Mouse (Mus musculus) intestine, embryonic 15.5 days (tissue): ENCODE measurements at regions not wholly inside any gene's neighbourhood (a gene's known extent, or its start where the extent isn't known, plus 50 kb on each side); places are given as distances from the start of the nearest gene placed in this dataset.
A peak's percentile ranks its signal among the peaks of the same experiment; 100 is the strongest.

Experiments
- ATAC-seq: fragments of 200-750 bp; cut with Nextera tagmentation; 2 replicates; pipeline ENCODE4 v1.8.0; 2017; ENCODE audit warnings: moderate TSS enrichment, moderate library complexity
- H3K27ac ChIP-seq: fragments of 300-500 bp; sonication (generic); 2 replicates; pipeline ENCODE4 v1.5.1; 2015; ENCODE audit warnings: mild to moderate bottlenecking, inconsistent platforms
- H3K27me3 ChIP-seq: fragments of 300-500 bp; sonication (generic); replicated peaks from 2 replicates; pipeline ENCODE4 v1.6.1; 2015; ENCODE audit warnings: inconsistent platforms
- H3K36me3 ChIP-seq: fragments of 300-500 bp; sonication (generic); 2 replicates; pipeline ENCODE4 v1.6.1; 2015; ENCODE audit warnings: inconsistent platforms
- H3K4me1 ChIP-seq: fragments of 300-500 bp; sonication (generic); replicated peaks from 2 replicates; pipeline ENCODE4 v1.6.1; 2015; ENCODE audit warnings: inconsistent platforms
- H3K4me2 ChIP-seq: fragments of 300-500 bp; sonication (generic); replicated peaks from 2 replicates; pipeline ENCODE4 v1.6.1; 2015; ENCODE audit warnings: mild to moderate bottlenecking, inconsistent platforms
- H3K4me3 ChIP-seq: fragments of 300-500 bp; sonication (generic); replicated peaks from 2 replicates; pipeline ENCODE4 v1.5.1; 2015; ENCODE audit warnings: inconsistent platforms
- H3K9ac ChIP-seq: fragments of 300-500 bp; sonication (generic); 2 replicates; pipeline ENCODE4 v1.6.1; 2015; ENCODE audit warnings: inconsistent platforms
- H3K9me3 ChIP-seq: fragments of 300-500 bp; sonication (generic); 2 replicates; pipeline ENCODE4 v1.6.1; 2016; ENCODE audit warnings: inconsistent platforms
- WGBS: fragments of 180-500 bp; shearing (Covaris S2); methylation state at CpG from one replicate; pipeline ENCODE4 v1.1.7; 2015; 5-methylcytosine and 5-hydroxymethylcytosine counted together

DNA sequence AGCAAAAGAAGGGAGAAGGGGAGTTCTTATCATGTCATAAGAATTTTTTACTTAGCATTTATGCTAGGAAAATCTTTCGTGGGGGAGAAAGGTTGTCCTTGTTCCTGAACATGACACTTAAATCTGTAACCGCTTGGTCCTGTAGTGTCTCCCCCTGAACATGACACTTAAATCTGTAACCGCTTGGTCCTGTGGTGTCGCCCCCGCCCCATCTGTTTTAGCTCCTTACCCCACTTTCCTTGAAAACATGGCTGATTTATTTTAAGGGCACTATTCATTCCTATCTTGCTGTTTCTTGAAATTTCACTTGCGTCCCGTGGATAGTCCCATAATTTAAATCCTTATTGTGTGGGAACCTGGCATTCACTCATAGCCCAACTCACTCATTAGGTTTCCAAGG lies 82.2 kb downstream of the Rap2a start:
- Histone ChIP-seq H3K4me2 (no peak overlapping the region), H3K27me3 (no peaks in the 10 kb centered on the region), H3K27ac (no peak overlapping the region), H3K36me3 (no peaks in the 10 kb centered on the region), H3K9me3 (no peaks in the 10 kb centered on the region), H3K4me3 (no peak overlapping the region), H3K4me1 (no peaks in the 10 kb centered on the region), H3K9ac (no peak overlapping the region)
- WGBS = 87% methylated on average over 7 of the region's 7 CpGs
- no peak for ATAC-seq

DNA sequence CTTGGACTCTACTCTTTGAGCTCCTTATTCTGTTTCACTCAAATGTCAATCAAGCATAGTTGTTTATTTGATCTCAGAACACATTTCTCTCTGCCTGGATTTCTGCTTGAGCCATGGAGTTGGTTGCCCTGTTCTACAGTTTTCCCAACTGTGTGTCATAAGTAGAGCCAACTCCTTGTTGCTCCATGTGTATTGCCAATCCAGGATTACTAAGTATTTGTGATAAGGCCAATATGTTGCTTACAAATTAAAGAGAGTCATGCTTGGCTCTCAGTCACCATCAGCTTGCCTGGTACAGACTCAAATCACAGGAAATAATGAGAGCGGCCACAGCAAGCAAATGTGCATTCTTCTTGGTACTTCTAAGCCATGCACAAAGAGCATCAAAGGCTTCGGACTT lies 82.7 kb downstream of the Rap2a start:
- Histone ChIP-seq H3K4me1 (no peaks in the 10 kb centered on the region), H3K4me3 (no peak overlapping the region), H3K9me3 (no peaks in the 10 kb centered on the region), H3K36me3 (no peaks in the 10 kb centered on the region), H3K27ac (no peak overlapping the region), H3K9ac (no peak overlapping the region), H3K27me3 (no peaks in the 10 kb centered on the region), H3K4me2 (no peak overlapping the region)
- WGBS = 95% methylated on average over 2 of the region's 2 CpGs
- ATAC-seq = no peak

DNA sequence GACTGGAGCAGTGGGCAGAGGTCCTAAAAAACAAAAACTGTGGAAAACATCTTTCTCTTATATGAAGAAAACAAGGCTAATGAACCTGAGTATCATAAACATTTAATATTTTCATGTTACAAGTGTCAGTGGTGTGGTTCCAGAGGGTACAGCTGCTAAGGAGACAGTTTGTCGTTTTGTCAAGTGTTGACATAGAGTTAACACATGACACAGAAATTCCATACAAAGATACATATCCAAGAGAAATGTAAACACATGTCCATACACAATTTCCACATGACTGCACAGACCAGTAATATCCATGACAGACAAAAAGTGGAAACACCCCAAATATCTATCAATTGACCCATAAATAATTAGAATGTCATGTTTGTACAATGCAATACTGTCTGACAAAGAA lies 88.7 kb downstream of the Rap2a start:
- no peaks in the 10 kb centered on the region for H3K9me3 ChIP-seq
- H3K9ac ChIP-seq = no peak overlapping the region
- no peak for ATAC-seq
- no peak overlapping the region for H3K4me2 ChIP-seq
- H3K4me1 ChIP-seq = no peaks in the 10 kb centered on the region
- no peaks in the 10 kb centered on the region for H3K27me3 ChIP-seq
- H3K36me3 ChIP-seq = no peaks in the 10 kb centered on the region
- H3K27ac ChIP-seq = no peak overlapping the region
- H3K4me3 ChIP-seq = no peak overlapping the region
- WGBS = 50% methylated on average over 1 of the region's 1 CpGs

DNA sequence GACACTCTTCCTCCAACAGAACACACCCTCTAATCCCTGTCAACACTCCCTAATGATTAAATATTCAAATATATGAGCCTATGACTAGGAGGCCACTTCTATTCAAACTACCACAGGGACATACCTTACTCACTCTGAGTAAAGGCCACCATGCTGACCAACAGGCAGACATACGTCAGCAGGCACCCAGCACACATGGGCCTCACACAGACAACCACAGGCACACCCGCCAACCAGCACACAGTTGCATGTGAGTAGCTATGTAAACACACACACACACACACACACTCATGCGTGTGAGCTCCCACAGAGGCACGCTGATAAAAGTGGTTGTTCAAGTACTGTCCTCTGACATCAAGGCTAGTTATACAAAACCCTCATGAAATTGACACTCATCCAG lies 89.8 kb downstream of the Rap2a start:
- no peak for ATAC-seq
- Histone ChIP-seq H3K4me2 (no peak overlapping the region), H3K9me3 (no peaks in the 10 kb centered on the region), H3K27ac (no peak overlapping the region), H3K9ac (no peak overlapping the region), H3K27me3 (no peaks in the 10 kb centered on the region), H3K4me3 (no peak overlapping the region), H3K36me3 (no peaks in the 10 kb centered on the region), H3K4me1 (no peaks in the 10 kb centered on the region)
- 70% methylated on average over 4 of the region's 4 CpGs for WGBS

DNA sequence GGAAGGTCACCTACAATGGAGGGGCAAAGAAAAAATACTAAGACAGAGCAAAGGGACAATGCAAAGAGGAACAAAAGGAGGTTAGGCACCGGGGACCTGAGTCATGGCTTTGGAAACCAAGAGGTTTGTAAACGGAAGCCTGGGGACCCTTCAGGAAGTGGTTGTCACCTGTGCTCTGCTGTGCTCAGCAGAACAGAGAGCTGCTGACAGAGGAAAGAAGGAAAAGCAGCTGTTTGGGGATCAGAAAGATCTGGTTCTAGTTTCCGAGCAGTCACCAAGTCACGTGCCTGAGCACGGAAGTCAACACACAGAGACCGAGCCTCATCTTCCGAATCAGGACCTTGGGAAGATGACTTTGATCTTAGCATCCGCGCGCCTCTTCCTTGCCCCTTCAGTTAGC lies 94.0 kb downstream of the Rap2a start:
- no peak overlapping the region for H3K4me3 ChIP-seq
- WGBS = 81% methylated on average over 10 of the region's 10 CpGs
- H3K27me3 ChIP-seq = no peaks in the 10 kb centered on the region
- H3K9ac ChIP-seq = no peak overlapping the region
- no peaks in the 10 kb centered on the region for H3K36me3 ChIP-seq
- H3K27ac ChIP-seq = no peak overlapping the region
- H3K9me3 ChIP-seq = no peaks in the 10 kb centered on the region
- no peaks in the 10 kb centered on the region for H3K4me1 ChIP-seq
- H3K4me2 ChIP-seq = no peak overlapping the region
- no peak for ATAC-seq

DNA sequence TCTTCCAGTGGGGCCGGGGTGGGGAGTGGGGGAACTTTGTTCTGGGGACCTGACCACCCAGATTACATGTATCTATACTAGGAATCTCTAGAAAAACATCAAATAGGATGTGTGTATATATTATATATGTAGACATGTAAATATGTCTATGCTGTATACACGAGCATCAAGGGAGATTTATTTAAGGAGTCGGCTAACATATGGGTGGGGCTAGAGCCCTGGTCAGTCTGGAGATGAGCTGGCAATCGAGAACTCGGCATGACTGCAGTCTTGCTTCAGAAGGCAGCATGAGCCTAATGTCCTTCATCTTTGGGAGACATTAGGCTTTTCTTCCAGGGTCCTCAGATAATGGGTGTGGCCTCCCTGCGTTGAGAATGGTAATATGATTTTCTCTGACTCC lies 97.0 kb downstream of the Rap2a start:
- Histone ChIP-seq H3K4me2 (no peak overlapping the region), H3K9ac (no peak overlapping the region), H3K27me3 (no peaks in the 10 kb centered on the region), H3K36me3 (no peaks in the 10 kb centered on the region), H3K9me3 (no peaks in the 10 kb centered on the region), H3K27ac (no peak overlapping the region), H3K4me3 (no peak overlapping the region), H3K4me1 (no peaks in the 10 kb centered on the region)
- WGBS = 53% methylated on average over 6 of the region's 6 CpGs
- ATAC-seq = peak; percentile 53

DNA sequence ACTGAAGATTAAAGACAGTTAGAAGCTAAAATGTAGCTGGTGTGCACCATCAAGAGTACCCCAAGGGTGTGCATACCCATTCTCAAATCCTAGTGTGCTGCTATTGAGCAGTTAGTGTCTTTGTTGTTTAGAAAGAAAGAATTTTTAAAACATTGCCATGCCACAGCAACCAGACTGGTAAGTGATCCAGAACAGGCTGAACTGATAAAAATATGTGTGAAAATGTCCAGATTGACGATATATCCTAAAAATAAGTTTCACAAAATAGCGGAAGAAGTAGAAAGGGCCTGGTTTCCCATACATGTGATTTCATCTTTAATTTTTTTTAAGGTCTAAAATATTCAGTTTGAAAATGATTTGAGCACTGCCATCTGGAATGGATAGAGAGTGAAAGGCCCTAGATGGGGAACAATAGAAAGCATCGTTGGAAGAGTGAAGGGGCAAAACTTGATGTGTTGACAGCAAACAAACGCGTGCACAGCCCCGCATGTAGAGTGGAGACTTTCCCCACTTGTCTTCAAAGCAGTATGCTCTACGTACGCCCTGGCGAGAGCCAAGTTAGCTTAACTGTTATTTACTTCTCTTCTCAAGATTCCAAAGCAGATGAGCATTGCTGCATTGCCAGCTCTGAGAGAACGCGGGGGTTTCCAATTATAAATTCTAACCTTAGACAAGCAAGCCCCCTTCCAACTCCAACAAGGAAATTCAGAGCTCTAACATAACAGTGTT lies 100.3 kb downstream of the Rap2a start:
- Histone ChIP-seq H3K9ac (no peak overlapping the region), H3K4me1 (no peaks in the 10 kb centered on the region), H3K27me3 (no peaks in the 10 kb centered on the region), H3K9me3 (no peaks in the 10 kb centered on the region), H3K36me3 (no peaks in the 10 kb centered on the region), H3K27ac (no peak overlapping the region), H3K4me2 (no peak overlapping the region), H3K4me3 (no peak overlapping the region)
- no peak for ATAC-seq
- 83% methylated on average over 11 of the region's 11 CpGs for WGBS

DNA sequence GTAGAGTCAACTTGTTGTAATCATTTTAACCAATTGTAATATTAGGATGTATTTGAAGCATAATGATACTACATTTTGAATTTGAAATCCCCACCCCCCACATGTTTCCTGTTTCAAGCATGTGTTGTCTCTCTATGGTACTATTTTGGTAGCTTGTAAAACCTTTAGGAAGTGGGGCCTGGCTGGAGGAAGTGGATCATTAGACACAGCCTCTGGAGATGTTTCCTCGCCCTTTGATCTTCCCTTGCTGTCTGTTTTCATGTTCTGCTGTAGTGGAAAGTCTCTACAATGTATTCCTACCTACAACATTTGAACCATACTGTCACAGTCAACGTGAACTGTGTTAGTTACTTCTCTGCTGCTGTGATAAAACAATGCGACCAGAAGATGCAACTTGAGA lies 105.6 kb downstream of the Rap2a start:
- H3K27me3 ChIP-seq = no peaks in the 10 kb centered on the region
- no peak overlapping the region for H3K27ac ChIP-seq
- H3K9me3 ChIP-seq = no peaks in the 10 kb centered on the region
- 71% methylated on average over 3 of the region's 3 CpGs for WGBS
- no peak overlapping the region for H3K9ac ChIP-seq
- H3K36me3 ChIP-seq = no peaks in the 10 kb centered on the region
- no peak for ATAC-seq
- no peak overlapping the region for H3K4me2 ChIP-seq
- no peak overlapping the region for H3K4me3 ChIP-seq
- H3K4me1 ChIP-seq = no peaks in the 10 kb centered on the region

DNA sequence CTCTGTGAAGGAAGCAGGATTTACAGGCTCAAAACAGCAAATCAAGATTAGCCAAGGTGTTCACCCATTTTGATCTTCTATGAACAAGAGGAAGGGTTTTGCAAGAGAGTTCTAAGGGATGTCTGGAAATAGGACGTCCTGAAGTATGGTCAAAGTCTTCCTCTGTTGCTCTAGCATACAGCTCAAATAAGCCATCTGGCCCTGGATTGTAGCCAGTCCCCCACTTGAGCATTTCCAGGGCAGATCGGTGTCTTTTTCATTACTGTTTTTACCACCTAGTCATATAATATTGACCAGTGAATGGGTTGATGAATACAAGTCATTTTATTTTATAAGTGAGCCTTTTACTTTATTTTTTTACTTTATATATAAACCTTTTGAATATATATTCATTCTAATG lies 113.9 kb downstream of the Rap2a start:
- Histone ChIP-seq H3K9ac (no peak overlapping the region), H3K27ac (no peak overlapping the region), H3K4me2 (no peak overlapping the region), H3K36me3 (no peaks in the 10 kb centered on the region), H3K4me1 (no peaks in the 10 kb centered on the region), H3K27me3 (no peaks in the 10 kb centered on the region), H3K9me3 (no peaks in the 10 kb centered on the region), H3K4me3 (no peak overlapping the region)
- 76% methylated on average over 2 of the region's 2 CpGs for WGBS
- ATAC-seq = no peak

DNA sequence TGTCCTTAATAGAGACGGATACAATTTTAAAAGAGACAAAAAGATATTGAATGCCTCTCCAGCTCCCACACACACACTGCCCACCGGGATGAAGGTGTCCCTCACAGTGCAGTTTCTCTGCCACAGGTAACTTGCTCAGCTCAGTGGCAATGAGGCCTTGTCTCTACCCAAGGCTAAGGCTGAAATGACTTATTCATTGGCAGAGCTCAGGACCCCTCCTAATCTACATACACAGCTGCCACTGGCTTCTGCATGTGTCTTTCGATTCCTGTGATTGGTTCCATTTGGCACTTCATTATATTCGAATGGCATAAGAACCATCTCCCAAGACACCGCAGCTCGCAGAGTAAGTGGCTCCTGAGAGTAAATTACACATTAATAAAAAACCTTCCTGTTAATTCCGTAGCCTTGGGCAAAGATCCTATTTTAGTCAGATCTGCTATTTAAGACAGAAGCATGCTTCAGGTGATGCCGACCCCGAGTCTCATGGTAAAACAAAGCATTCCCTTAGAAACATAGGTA lies 122.2 kb downstream of the Rap2a start:
- H3K9ac ChIP-seq = no peak overlapping the region
- no peak overlapping the region for H3K27ac ChIP-seq
- H3K9me3 ChIP-seq = no peaks in the 10 kb centered on the region
- no peak overlapping the region for H3K4me3 ChIP-seq
- WGBS = 88% methylated on average over 9 of the region's 9 CpGs
- H3K4me2 ChIP-seq = no peak overlapping the region
- no peaks in the 10 kb centered on the region for H3K4me1 ChIP-seq
- ATAC-seq = no peak
- H3K27me3 ChIP-seq = no peaks in the 10 kb centered on the region
- no peaks in the 10 kb centered on the region for H3K36me3 ChIP-seq

DNA sequence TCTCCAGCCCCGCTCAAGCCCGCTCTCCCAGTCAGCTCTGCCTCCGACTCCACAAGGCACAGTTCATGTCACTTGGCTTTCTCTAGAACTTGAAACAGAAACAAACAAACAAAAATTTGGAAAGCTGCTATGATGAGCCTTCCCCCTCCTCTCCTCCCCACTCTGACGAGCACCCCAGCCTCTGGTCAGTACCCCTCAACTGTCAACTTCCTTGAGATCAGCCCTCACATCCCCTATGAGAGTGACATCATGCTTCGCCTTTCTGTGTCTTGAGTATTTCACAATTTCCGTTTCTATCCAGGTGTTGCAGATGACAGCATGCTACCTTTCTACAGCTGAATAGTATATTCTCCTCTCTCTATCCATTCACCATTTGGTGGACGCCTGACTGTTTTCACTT lies 123.3 kb downstream of the Rap2a start:
- Histone ChIP-seq H3K27ac (no peak overlapping the region), H3K4me1 (no peaks in the 10 kb centered on the region), H3K4me2 (no peak overlapping the region), H3K36me3 (no peaks in the 10 kb centered on the region), H3K9me3 (no peaks in the 10 kb centered on the region), H3K4me3 (no peak overlapping the region), H3K9ac (no peak overlapping the region), H3K27me3 (no peaks in the 10 kb centered on the region)
- ATAC-seq = no peak
- WGBS = 89% methylated on average over 7 of the region's 7 CpGs

DNA sequence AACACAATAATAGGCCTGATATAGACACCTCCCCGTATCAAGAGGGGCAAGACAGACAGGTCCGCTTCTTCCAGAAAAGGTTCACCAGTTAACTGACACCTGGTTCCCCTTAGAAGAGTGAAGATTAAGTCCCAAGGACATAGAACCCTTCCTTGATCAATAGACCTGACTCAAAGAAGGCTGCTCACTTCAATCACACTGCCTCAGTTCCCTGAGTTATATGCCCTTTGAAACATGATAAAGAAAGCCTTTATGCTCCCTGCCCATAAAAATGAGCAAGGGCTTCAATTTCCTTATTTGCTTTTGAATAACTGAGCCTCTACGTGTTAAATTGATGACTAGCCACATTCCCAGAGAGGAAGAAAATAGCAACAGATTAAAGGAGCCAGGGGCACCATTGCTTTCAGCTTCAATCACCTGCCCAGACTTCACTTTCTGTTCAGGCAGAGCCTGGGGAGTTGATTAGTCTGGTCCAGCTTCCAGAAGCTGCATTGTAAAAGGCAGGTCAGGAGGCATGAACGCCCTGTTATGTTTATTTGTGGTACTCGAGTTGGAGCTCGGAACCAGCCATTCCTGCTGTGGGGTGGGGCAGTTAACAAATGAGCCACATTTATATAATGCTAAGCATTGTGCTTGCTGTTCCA lies 125.7 kb downstream of the Rap2a start:
- 43% methylated on average over 6 of the region's 6 CpGs for WGBS
- H3K9ac ChIP-seq = no peak overlapping the region
- H3K9me3 ChIP-seq = no peaks in the 10 kb centered on the region
- no peaks in the 10 kb centered on the region for H3K27me3 ChIP-seq
- no peaks in the 10 kb centered on the region for H3K4me1 ChIP-seq
- H3K27ac ChIP-seq = no peak overlapping the region
- no peak overlapping the region for H3K4me3 ChIP-seq
- H3K36me3 ChIP-seq = no peaks in the 10 kb centered on the region
- no peak overlapping the region for H3K4me2 ChIP-seq
- ATAC-seq = peak; percentile 88

DNA sequence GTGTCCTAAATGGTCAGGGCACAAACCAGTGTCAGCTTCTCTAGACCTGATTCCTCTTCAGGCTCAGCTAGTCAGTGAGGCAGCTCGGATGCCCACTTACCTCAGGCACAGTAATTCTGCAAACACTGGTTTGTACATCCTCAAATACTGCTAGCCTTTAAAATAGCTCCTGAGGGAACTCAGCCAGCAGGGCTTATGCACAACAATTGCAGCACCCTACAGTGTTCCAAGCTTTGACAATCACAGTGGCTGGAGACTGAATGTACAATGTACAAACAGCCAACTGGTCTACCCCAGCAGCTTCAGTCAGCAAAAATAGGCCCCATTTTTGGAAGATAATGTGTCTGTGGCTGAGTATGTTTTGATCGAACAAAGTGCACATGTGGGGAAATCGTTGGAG lies 129.6 kb downstream of the Rap2a start:
- 89% methylated on average over 3 of the region's 3 CpGs for WGBS
- H3K27me3 ChIP-seq = no peaks in the 10 kb centered on the region
- H3K9me3 ChIP-seq = no peaks in the 10 kb centered on the region
- ATAC-seq = no peak
- H3K4me2 ChIP-seq = no peak overlapping the region
- H3K4me3 ChIP-seq = no peak overlapping the region
- no peak overlapping the region for H3K27ac ChIP-seq
- no peaks in the 10 kb centered on the region for H3K36me3 ChIP-seq
- no peak overlapping the region for H3K9ac ChIP-seq
- H3K4me1 ChIP-seq = no peaks in the 10 kb centered on the region
